Comparison of ENCODE assay signal across 17 mouse cellular contexts in the genomic region with DNA sequence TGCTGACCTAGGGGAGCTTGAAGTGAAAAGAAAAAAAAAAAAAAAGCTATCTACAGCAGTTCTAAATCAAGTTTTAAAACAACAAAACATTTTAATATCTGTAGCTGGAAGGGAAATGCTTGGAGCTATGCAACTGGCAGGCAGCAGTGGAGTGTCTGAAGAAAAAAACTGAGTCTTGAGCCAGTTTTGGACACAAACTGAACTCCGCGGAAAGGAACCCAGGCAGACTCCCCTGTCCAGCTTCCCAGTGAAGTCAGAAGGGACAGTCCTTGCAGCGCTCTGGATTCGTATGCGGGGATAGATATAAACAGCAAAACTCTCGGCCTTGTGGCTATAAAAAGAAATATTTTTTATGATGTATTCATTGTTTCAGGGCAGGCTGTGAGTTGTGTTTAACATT.
DNase-seq lines count a peak whose midpoint lies in the region; ATAC-seq and TF ChIP-seq lines count a peak whose summit lies in the region.
"Had no signal": no experiment of that assay in that cellular context is flagged by ENCODE, and none has a peak within 500 bp of the region (broad histone marks: within the 10 kb centered on the region; RNA-seq: fewer than 3 reads in every experiment).

No protein-coding gene starts in this region.

- 68% methylated on average over 6 of the region's 6 CpGs for whole genome bisulfite sequencing in heart, postnatal 0 days
- 89% methylated on average over 6 of the region's 6 CpGs for WGBS in limb, embryonic 11.5 days
- WGBS in limb, embryonic 10.5 days: 94% methylated on average over 6 of the region's 6 CpGs
- WGBS in limb, embryonic 14.5 days: 50% methylated on average over 6 of the region's 6 CpGs

- H3K9me3 ChIP-seq in heart, postnatal 0 days (replicated peaks; ENCODE audit: control insufficient read depth, low read length): no peaks in the 10 kb centered on the region
- no peaks in the 10 kb centered on the region for H3K9me3 ChIP-seq in limb, embryonic 11.5 days (ENCODE audit: control insufficient read depth, low read length)
- H3K9me3 ChIP-seq in limb, embryonic 10.5 days (replicated peaks): no peaks in the 10 kb centered on the region
- H3K9me3 ChIP-seq in limb, embryonic 14.5 days (ENCODE audit: control insufficient read depth, low read length): no peaks in the 10 kb centered on the region
- H3K9me3 ChIP-seq: embryonic facial prominence, embryonic 15.5 days; limb, embryonic 12.5 days had no signal

- H3K27me3 ChIP-seq in heart, postnatal 0 days (ENCODE audit: control insufficient read depth, insufficient read depth, low read length): no peaks in the 10 kb centered on the region
- H3K27me3 ChIP-seq in limb, embryonic 11.5 days (ENCODE audit: control insufficient read depth, insufficient read depth, low read length): no peaks in the 10 kb centered on the region
- no peaks in the 10 kb centered on the region for H3K27me3 ChIP-seq in limb, embryonic 10.5 days (ENCODE audit: low read depth, poor library complexity, severe bottlenecking)
- no peaks in the 10 kb centered on the region for H3K27me3 ChIP-seq in limb, embryonic 14.5 days (ENCODE audit: control insufficient read depth, insufficient read depth, low read length)
- H3K27me3 ChIP-seq: embryonic facial prominence, embryonic 15.5 days; limb, embryonic 12.5 days; megakaryocyte, embryonic 14.5 days; Patski had no signal

- no peak for TF ChIP-seq CTCF in heart, postnatal 0 days (IDR thresholded peaks at IDR 0.05; ENCODE audit: low read depth)

- no peaks in the 10 kb centered on the region for H3K36me3 ChIP-seq in heart, postnatal 0 days (replicated peaks; ENCODE audit: control insufficient read depth, insufficient read depth, low read length)
- H3K36me3 ChIP-seq in limb, embryonic 11.5 days (ENCODE audit: control insufficient read depth, insufficient read depth, low read length): no peaks in the 10 kb centered on the region
- H3K36me3 ChIP-seq in limb, embryonic 10.5 days: no peaks in the 10 kb centered on the region
- no peaks in the 10 kb centered on the region for H3K36me3 ChIP-seq in limb, embryonic 14.5 days (ENCODE audit: control insufficient read depth, insufficient read depth, low read length)
- H3K36me3 ChIP-seq: embryonic facial prominence, embryonic 15.5 days; limb, embryonic 12.5 days had no signal

- no peak overlapping the region for H3K4me2 ChIP-seq in heart, postnatal 0 days (ENCODE audit: low read depth, low read length)
- no peak overlapping the region for H3K4me2 ChIP-seq in limb, embryonic 11.5 days (ENCODE audit: low read depth, severe bottlenecking)
- H3K4me2 ChIP-seq in limb, embryonic 14.5 days (replicated peaks; ENCODE audit: low read depth, low read length, severe bottlenecking): no peak overlapping the region
- H3K4me2 ChIP-seq: embryonic facial prominence, embryonic 15.5 days; limb, embryonic 12.5 days had no signal

- H3K9ac ChIP-seq in heart, postnatal 0 days (replicated peaks; ENCODE audit: low read depth, low read length): no peak overlapping the region
- no peak overlapping the region for H3K9ac ChIP-seq in limb, embryonic 11.5 days (ENCODE audit: low read length)
- no peak overlapping the region for H3K9ac ChIP-seq in limb, embryonic 14.5 days (ENCODE audit: low read depth, low read length, severe bottlenecking)
- H3K9ac ChIP-seq: embryonic facial prominence, embryonic 15.5 days; limb, embryonic 12.5 days had no signal

- ATAC-seq in frontal cortex, adult (ENCODE audit: low TSS enrichment): peak; percentile 22; the same call in 1 of the 2 replicates
- no peak for ATAC-seq in heart, postnatal 0 days (ENCODE audit: insufficient read depth, low read depth)
- no peak for ATAC-seq in limb, embryonic 11.5 days (ENCODE audit: insufficient number of reproducible peaks, low FRiP score, low TSS enrichment, low read depth)
- ATAC-seq in limb, embryonic 14.5 days (ENCODE audit: low FRiP score, low read depth): no peak
- ATAC-seq: hindbrain, postnatal 0 days; midbrain, embryonic 16.5 days; Patski had no signal

- H3K4me1 ChIP-seq in heart, postnatal 0 days (ENCODE audit: control insufficient read depth, insufficient read depth): peaks cover 13% of the 10 kb centered on the region; the same call in 1 of the 2 replicates
- no peaks in the 10 kb centered on the region for H3K4me1 ChIP-seq in limb, embryonic 11.5 days (ENCODE audit: control insufficient read depth, insufficient read depth, low read length)
- H3K4me1 ChIP-seq in limb, embryonic 10.5 days: peaks cover 6% of the 10 kb centered on the region; the same call in 1 of the 2 replicates
- peaks cover 18% of the 10 kb centered on the region for H3K4me1 ChIP-seq in limb, embryonic 14.5 days (ENCODE audit: control insufficient read depth, insufficient read depth, low read length)
- H3K4me1 ChIP-seq: embryonic facial prominence, embryonic 15.5 days; megakaryocyte, embryonic 14.5 days had no signal

- TF ChIP-seq POLR2A in limb, embryonic 14.5 days (IDR thresholded peaks at IDR 0.05; ENCODE audit: borderline replicate concordance, extremely low read depth, insufficient read depth, insufficient read length): no peak

- 0 out of 2 replicates have a peak overlapping the region, but pooled peaks have one; percentile 13 for H3K27ac ChIP-seq in heart, postnatal 0 days (ENCODE audit: low read depth)
- no peak overlapping the region for H3K27ac ChIP-seq in limb, embryonic 11.5 days (replicated peaks; ENCODE audit: low read depth, low read length)
- no peak overlapping the region for H3K27ac ChIP-seq in limb, embryonic 10.5 days
- H3K27ac ChIP-seq in limb, embryonic 14.5 days (replicated peaks; ENCODE audit: low read depth, low read length): no peak overlapping the region
- H3K27ac ChIP-seq: embryonic facial prominence, embryonic 15.5 days; hindbrain, postnatal 0 days; limb, embryonic 12.5 days had no signal

- no peak for DNase-seq in frontal cortex, postnatal 25 days (ENCODE audit: low spot score in 2 of 2)
- no peak for DNase-seq in heart, postnatal 0 days (ENCODE audit: low spot score)
- DNase-seq in heart, postnatal 25 days (ENCODE audit: low spot score): no peak
- peak; percentile 10 for DNase-seq in limb, embryonic 11.5 days (ENCODE audit: low spot score)
- DNase-seq in limb, embryonic 10.5 days (ENCODE audit: low spot score): no peak
- peak; percentile 4 for DNase-seq in limb, embryonic 14.5 days (ENCODE audit: low spot score)
- DNase-seq: B cell, adult 2 months; cerebellum, adult 8-10 months; right cerebral cortex, postnatal 14 days; thymus, postnatal 4 days had no signal

- no peak overlapping the region for H3K4me3 ChIP-seq in heart, postnatal 0 days (ENCODE audit: low read depth, low read length)
- H3K4me3 ChIP-seq in limb, embryonic 11.5 days (ENCODE audit: low read depth, low read length): no peak overlapping the region
- no peak overlapping the region for H3K4me3 ChIP-seq in limb, embryonic 10.5 days
- no peak overlapping the region for H3K4me3 ChIP-seq in limb, embryonic 14.5 days (replicated peaks; ENCODE audit: low read length)
- H3K4me3 ChIP-seq: embryonic facial prominence, embryonic 15.5 days; limb, embryonic 12.5 days; megakaryocyte, embryonic 14.5 days had no signal

- no peak for TF ChIP-seq EP300 in heart, postnatal 0 days (IDR thresholded peaks at IDR 0.05; ENCODE audit: low read depth)

- intact Hi-C loops in heart, postnatal 25 days (cut with DNase I): no loop called here

Comparison
In these comparisons a context has a peak if more than half of its experiments do, and no peak if none do; other contexts are left out.
1. DNase-seq: peak in limb, embryonic 11.5 days (single experiment) and limb, embryonic 14.5 days (single experiment); none in frontal cortex, postnatal 25 days (0 of 2), heart, postnatal 0 days (single experiment), heart, postnatal 25 days (single experiment) and limb, embryonic 10.5 days (single experiment).